Mouse (Mus musculus) cerebellum, adult 2 months (tissue): ENCODE measurements around the gene Eme1.

Experiments used
- CTCF ChIP-seq: fragments of 200-500 bp; IDR thresholded peaks from 2 replicates; pipeline ENCODE4 v1.5.1; 2011; ENCODE audit warnings: low read depth, mild to moderate bottlenecking, control low read depth, low read length, moderate library complexity, borderline replicate concordance; ENCODE audit not compliant: insufficient read depth
- POLR2A ChIP-seq: fragments of 200-500 bp; IDR thresholded peaks from 2 replicates; pipeline ENCODE4 v1.6.1; 2011; ENCODE audit warnings: low read length, control low read depth, borderline replicate concordance; ENCODE audit not compliant: insufficient read depth

- no peak for TF ChIP-seq CTCF
- no peak for TF ChIP-seq POLR2A
These were observed 39.2 kb downstream of the Eme1 start for GRCm38 (mm10) chr11:94614603-94615002.
